Mouse (Mus musculus): ENCODE results near the gene Slc12a6. TPM values are rescaled to one million over a fixed set of nuclear protein-coding genes. Genes with fewer than 3 reads are reported as not detected.

Slc12a6 gene
- polyA plus RNA-seq, 1 experiment = 45.4 TPM

DNA sequence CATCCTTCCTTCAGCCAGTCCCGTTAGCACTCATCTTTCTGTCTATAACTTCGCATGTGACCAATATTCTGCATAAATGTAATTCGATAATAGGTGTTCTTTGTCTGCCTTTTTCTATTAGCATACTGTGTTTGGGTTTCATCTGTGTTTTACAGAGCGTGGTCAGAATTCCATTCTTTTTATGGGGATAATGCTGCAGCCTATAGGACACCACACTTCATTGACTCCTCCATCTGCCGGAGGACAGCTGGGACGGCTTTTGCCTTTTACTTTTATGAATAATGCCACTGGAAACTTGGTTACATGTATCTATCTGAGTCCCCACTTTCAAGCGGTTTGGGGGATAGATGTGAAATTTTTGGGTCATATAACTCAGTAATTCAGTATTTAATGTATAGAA is 50.0 kb downstream of the Slc12a6 start:
- 89% methylated on average over 7 of the region's 7 CpGs for WGBS
- H3K4me1 ChIP-seq (ENCODE audit: control insufficient read depth, insufficient read depth, low read length) = no peaks in the 10 kb centered on the region

DNA sequence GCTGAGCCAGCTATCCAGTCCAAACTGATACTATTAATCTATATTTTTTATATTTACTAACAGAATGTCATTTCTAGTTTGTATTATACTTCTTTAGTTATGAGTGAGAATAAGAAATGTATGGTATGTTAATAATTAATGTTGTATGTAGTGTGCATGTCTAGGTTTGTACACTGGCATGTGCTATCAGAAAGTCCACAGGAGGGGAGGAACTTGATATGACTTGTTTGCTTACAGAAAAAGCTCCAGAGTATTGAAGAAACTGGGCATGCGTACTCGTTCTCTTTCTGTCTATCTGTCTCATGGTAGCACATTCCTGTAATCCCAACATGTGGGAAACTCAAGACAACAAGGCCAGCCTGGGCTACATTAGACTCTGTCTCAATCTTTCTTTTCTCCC is 52.6 kb downstream of the Slc12a6 start:
- H3K4me1 ChIP-seq (ENCODE audit: control insufficient read depth, insufficient read depth, low read length) = no peaks in the 10 kb centered on the region
- no peak overlapping the region for H3K27ac ChIP-seq (ENCODE audit: control insufficient read depth, insufficient read depth, low read depth, low read length, poor library complexity)
- 84% methylated on average over 2 of the region's 2 CpGs for WGBS
- TF ChIP-seq POLR2A (IDR thresholded peaks at IDR 0.05; ENCODE audit: borderline replicate concordance, control insufficient read depth, low read depth, low read length) = no peak
- TF ChIP-seq CTCF (IDR thresholded peaks at IDR 0.05; ENCODE audit: control insufficient read depth, insufficient read depth, low read length) = no peak
- H3K4me3 ChIP-seq (replicated peaks; ENCODE audit: control insufficient read depth, low read depth, low read length) = no peak overlapping the region

More for the DNA sequence above, 50.0 kb downstream of the Slc12a6 start:
- no peak overlapping the region for H3K4me3 ChIP-seq (replicated peaks; ENCODE audit: control insufficient read depth, low read depth, low read length)
- TF ChIP-seq POLR2A (IDR thresholded peaks at IDR 0.05; ENCODE audit: borderline replicate concordance, control insufficient read depth, low read depth, low read length) (no peak), CTCF (IDR thresholded peaks at IDR 0.05; ENCODE audit: control insufficient read depth, insufficient read depth, low read length) (no peak)
- H3K27ac ChIP-seq (ENCODE audit: control insufficient read depth, insufficient read depth, low read depth, low read length, poor library complexity) = no peak overlapping the region

DNA sequence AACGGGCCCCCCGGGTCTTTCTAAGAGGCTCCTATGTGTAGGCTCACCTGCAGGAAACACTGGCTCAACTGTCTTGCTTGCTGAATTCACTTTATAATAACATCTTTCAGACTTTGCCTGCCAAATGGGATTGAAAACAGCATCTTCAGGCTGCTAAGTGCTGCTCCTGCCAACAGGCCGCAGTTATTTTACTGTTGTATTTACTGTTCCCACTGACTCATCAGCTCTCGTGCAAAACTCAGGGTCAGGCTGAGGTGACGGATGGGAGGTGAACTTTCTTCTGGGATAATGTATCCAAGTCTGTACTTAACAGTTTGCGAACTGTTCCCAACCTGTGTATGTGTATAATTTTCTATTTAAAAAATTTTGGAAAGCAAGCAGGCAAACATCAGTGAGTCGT is 53.3 kb downstream of the Slc12a6 start:
- TF ChIP-seq CTCF (IDR thresholded peaks at IDR 0.05; ENCODE audit: control insufficient read depth, insufficient read depth, low read length) (no peak), POLR2A (IDR thresholded peaks at IDR 0.05; ENCODE audit: borderline replicate concordance, control insufficient read depth, low read depth, low read length) (no peak)
- Histone ChIP-seq H3K27ac (ENCODE audit: control insufficient read depth, insufficient read depth, low read depth, low read length, poor library complexity) (no peak overlapping the region), H3K4me1 (ENCODE audit: control insufficient read depth, insufficient read depth, low read length) (no peaks in the 10 kb centered on the region), H3K4me3 (replicated peaks; ENCODE audit: control insufficient read depth, low read depth, low read length) (no peak overlapping the region)
- WGBS = 88% methylated on average over 7 of the region's 7 CpGs

DNA sequence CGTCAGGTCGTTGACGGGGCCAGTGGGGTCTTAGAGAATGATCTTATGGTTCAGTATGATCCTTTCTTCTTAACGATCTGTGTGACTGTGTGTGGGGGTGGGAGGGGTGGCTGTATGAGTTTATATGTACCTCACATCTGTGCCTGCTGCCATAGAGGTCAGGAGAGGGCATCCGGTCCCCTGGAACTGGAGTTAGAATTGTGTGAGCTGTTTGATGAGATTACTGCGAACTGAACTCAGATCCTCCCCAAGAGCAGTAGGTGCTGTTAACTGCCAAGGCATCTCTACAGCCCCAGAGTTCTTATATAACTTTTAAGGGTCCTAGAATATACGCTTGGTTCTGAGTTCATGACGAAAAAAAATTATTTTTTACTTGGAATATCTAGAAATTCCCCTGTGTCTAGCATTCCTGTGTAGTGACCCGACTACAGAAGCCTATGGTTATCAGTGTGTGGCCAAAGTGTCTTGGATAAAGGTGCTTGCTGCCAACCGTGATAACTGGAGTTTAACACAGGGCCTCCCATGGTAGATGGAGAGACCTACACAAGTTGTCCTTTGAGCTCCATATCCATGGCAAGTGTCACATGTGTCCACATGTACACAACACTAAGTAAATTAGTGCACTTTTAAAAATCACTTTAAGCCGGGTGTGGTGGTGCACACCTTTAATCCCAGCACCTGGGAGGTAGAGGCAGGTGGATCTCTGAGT is 62.6 kb downstream of the Slc12a6 start:
- Histone ChIP-seq H3K4me1 (ENCODE audit: control insufficient read depth, insufficient read depth, low read length) (no peaks in the 10 kb centered on the region), H3K27ac (ENCODE audit: control insufficient read depth, insufficient read depth, low read depth, low read length, poor library complexity) (no peak overlapping the region)

DNA sequence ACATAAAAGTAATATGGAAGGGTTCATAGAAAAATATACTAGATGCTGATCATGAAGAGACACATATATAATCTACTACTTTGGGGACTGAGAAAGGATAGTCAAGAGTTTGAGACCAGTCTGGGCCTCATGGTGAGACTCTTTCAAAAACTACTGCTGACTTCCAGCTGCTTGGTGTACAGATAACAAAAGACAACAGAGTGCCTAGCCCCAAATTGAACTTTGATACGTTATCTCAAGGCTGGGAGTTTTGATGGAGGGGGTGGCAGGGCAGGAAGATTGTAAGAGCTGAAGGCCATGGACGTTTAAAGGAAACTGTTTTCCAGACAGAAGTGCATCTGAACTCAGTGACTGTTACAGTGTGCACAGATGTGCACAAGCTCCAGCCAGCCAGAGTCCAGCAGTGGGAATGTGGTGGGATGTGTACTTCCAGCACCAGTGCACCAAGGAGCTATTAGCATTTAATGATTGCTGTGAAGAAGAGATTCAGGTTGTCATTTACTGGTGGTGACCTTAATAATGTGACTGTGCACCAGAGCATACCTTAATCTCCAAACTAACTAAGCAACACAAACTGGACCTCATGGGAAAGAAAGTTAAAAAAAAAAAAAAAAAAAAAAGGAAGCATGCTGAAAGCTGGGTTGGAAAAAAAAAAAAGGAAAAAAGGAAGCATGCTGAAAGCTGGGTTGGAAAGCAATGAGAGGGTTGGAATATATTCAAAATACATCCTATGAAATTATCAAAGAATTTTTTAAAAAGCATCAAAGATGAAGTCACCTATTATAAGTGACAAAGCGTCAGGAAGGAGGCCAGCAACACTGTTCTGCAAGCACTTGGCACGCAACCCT is 66.7 kb downstream of the Slc12a6 start:
- no peak overlapping the region for H3K4me3 ChIP-seq (replicated peaks; ENCODE audit: control insufficient read depth, low read depth, low read length)
- H3K4me1 ChIP-seq (ENCODE audit: control insufficient read depth, insufficient read depth, low read length) = no peaks in the 10 kb centered on the region
- WGBS = 70% methylated on average over 4 of the region's 4 CpGs
- H3K27ac ChIP-seq (ENCODE audit: control insufficient read depth, insufficient read depth, low read depth, low read length, poor library complexity) = no peak overlapping the region
- TF ChIP-seq POLR2A (IDR thresholded peaks at IDR 0.05; ENCODE audit: borderline replicate concordance, control insufficient read depth, low read depth, low read length) (no peak), CTCF (IDR thresholded peaks at IDR 0.05; ENCODE audit: control insufficient read depth, insufficient read depth, low read length) (no peak)

More for the DNA sequence above, 62.6 kb downstream of the Slc12a6 start:
- no peak overlapping the region for H3K4me3 ChIP-seq (replicated peaks; ENCODE audit: control insufficient read depth, low read depth, low read length)
- WGBS = 78% methylated on average over 11 of the region's 11 CpGs
- TF ChIP-seq POLR2A (IDR thresholded peaks at IDR 0.05; ENCODE audit: borderline replicate concordance, control insufficient read depth, low read depth, low read length) (no peak), CTCF (IDR thresholded peaks at IDR 0.05; ENCODE audit: control insufficient read depth, insufficient read depth, low read length) (no peak)

DNA sequence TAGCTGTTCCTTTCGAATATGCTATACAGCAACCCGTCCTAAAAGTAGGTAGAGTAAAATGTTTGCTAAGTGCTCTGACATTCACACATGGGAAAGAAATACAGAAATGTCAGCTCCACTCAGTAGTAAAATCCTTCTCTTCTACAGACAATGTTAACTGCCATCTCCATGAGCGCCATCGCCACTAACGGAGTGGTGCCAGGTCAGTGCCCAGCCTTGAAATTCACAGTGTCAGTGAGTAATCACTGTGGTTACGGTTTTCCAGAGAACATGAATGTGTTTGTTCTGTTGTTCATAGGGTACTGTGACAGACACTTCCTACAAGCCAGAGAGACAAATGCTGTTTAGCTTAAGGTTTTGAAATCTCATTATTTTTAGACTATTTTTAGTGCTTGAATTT is 71.6 kb downstream of the Slc12a6 start:
- no peak for TF ChIP-seq CTCF (IDR thresholded peaks at IDR 0.05; ENCODE audit: control insufficient read depth, insufficient read depth, low read length)
- Histone ChIP-seq H3K4me3 (replicated peaks; ENCODE audit: control insufficient read depth, low read depth, low read length) (no peak overlapping the region), H3K4me1 (ENCODE audit: control insufficient read depth, insufficient read depth, low read length) (no peaks in the 10 kb centered on the region), H3K27ac (ENCODE audit: control insufficient read depth, insufficient read depth, low read depth, low read length, poor library complexity) (no peak overlapping the region)
- 95% methylated on average over 6 of the region's 6 CpGs for WGBS

DNA sequence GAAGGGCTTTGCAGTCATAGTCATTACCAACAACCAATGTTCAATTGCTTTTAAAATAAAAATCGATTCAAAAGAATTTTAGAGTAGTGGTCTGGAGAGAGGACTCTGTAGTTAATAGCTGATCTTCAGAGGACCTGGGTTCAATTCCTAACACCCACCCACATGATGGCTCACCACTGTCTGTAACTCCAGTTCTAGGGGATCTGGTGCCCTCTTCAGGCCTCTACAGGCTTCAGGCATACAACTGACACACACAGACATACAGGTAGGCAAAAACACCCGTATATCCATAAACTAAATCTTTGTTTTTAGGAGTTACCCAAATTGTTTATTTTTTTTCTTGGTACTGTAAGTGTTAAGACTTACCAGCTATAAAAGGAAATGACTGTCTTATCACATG is 74.1 kb downstream of the Slc12a6 start:
- WGBS = 85% methylated on average over 2 of the region's 2 CpGs
- Histone ChIP-seq H3K4me3 (replicated peaks; ENCODE audit: control insufficient read depth, low read depth, low read length) (no peak overlapping the region), H3K27ac (ENCODE audit: control insufficient read depth, insufficient read depth, low read depth, low read length, poor library complexity) (no peak overlapping the region), H3K4me1 (ENCODE audit: control insufficient read depth, insufficient read depth, low read length) (no peaks in the 10 kb centered on the region)
- TF ChIP-seq CTCF (IDR thresholded peaks at IDR 0.05; ENCODE audit: control insufficient read depth, insufficient read depth, low read length) (peak; percentile 30; the same call in 1 of the 2 replicates), POLR2A (IDR thresholded peaks at IDR 0.05; ENCODE audit: borderline replicate concordance, control insufficient read depth, low read depth, low read length) (no peak)

DNA sequence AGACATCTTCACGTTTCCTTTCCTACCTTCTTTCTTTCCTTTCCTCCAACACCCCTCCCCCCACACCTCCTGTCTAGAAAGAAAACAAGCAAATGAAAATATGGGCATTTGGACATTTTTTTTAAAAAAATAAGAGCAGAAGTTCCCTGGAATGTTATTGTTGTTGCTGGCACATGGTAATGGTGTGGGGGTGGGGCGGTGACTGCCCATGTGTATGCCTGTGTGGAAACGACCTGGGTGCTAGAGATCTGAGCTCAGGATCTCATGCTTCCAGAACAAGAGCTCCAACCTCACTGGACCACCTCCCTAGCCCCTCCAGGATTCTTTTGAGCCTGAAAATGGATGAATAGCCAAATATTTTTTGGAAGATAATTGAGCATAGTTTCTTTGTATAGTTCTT is 75.5 kb downstream of the Slc12a6 start:
- Histone ChIP-seq H3K27ac (ENCODE audit: control insufficient read depth, insufficient read depth, low read depth, low read length, poor library complexity) (no peak overlapping the region), H3K4me3 (replicated peaks; ENCODE audit: control insufficient read depth, low read depth, low read length) (no peak overlapping the region), H3K4me1 (ENCODE audit: control insufficient read depth, insufficient read depth, low read length) (no peaks in the 10 kb centered on the region)
- no peak for TF ChIP-seq CTCF (IDR thresholded peaks at IDR 0.05; ENCODE audit: control insufficient read depth, insufficient read depth, low read length)
- 77% methylated on average over 3 of the region's 3 CpGs for WGBS

All from bone marrow, adult 2 months (tissue).